Mouse (Mus musculus) heart, embryonic 10.5 days (tissue): Measurements from ENCODE around the gene Olfr1513. TPM values are rescaled to one million over a fixed set of nuclear protein-coding genes. Genes with fewer than 3 reads are reported as not detected.
"Not testable (repeated sequence)": the region's sequence is repeated elsewhere in the genome, so short reads cannot be mapped to it uniquely, and the experiment has no call there.

Source experiments
- DNase-seq: peaks from one replicate; pipeline ENCODE4 v3.0.0-alpha.2; 2017; ENCODE audit warnings: low spot score
- H3K27ac ChIP-seq: fragments of 300-500 bp; sonication (generic); 2 replicates; pipeline ENCODE4 v1.5.1; 2016; ENCODE audit warnings: mild to moderate bottlenecking
- H3K27me3 ChIP-seq: fragments of 300-500 bp; sonication (generic); 2 replicates; pipeline ENCODE4 v1.6.1; 2016; ENCODE audit warnings: mild to moderate bottlenecking; ENCODE audit not compliant: poor library complexity, insufficient read depth, severe bottlenecking
- H3K36me3 ChIP-seq: fragments of 300-500 bp; sonication (generic); 2 replicates; pipeline ENCODE4 v1.6.1; 2016; ENCODE audit warnings: mild to moderate bottlenecking, moderate library complexity
- H3K4me1 ChIP-seq: fragments of 300-500 bp; sonication (generic); 2 replicates; pipeline ENCODE4 v1.6.1; 2016; ENCODE audit warnings: mild to moderate bottlenecking
- H3K4me3 ChIP-seq: fragments of 300-500 bp; sonication (generic); 2 replicates; pipeline ENCODE4 v1.5.1; 2016; ENCODE audit warnings: mild to moderate bottlenecking, moderate library complexity
- H3K9me3 ChIP-seq: fragments of 300-500 bp; sonication (generic); 2 replicates; pipeline ENCODE4 v1.6.1; 2016; ENCODE audit warnings: mild to moderate bottlenecking, moderate library complexity
- WGBS: fragments of 180-500 bp; shearing (Covaris S2); methylation state at CpG from one replicate; pipeline ENCODE4 v1.1.7; 2016; 5-methylcytosine and 5-hydroxymethylcytosine counted together
- polyA plus RNA-seq: library from polyadenylated mRNA; unstranded; fragments of >200 nt; fragmentation: Nextera tagmentation; extraction: Ambion mirVana; gene quantifications from 2 replicates; pipeline ENCODE4 v1.2.1, GENCODE M21; 2016

Gene Olfr1513
- polyA plus RNA-seq, 1 experiment from 2014 or later: not detected

GRCm38 (mm10) chr14:52319361-52319760, 36.8 kb downstream of the Olfr1513 start:
- Histone ChIP-seq H3K4me3 (no peak overlapping the region), H3K4me1 (peaks cover 19% of the 10 kb centered on the region), H3K36me3 (peaks cover 6% of the 10 kb centered on the region), H3K9me3 (no peaks in the 10 kb centered on the region), H3K27ac (no peak overlapping the region), H3K27me3 (no peaks in the 10 kb centered on the region)
- WGBS: 54% methylated on average over 6 of the region's 6 CpGs
- DNase-seq: no peak

GRCm38 (mm10) chr14:52316441-52317225, 39.6 kb downstream of the Olfr1513 start:
- DNase-seq: no peak
- Histone ChIP-seq H3K4me1 (peaks cover 29% of the 10 kb centered on the region), H3K27ac (peak overlapping the region; percentile 95), H3K4me3 (peak overlapping the region; percentile 89), H3K27me3 (no peaks in the 10 kb centered on the region), H3K9me3 (no peaks in the 10 kb centered on the region), H3K36me3 (peaks cover 33% of the 10 kb centered on the region)
- 6% methylated on average over 16 of the region's 16 CpGs for WGBS

- peaks cover 38% of the 10 kb centered on the region for H3K36me3 ChIP-seq
- no peaks in the 10 kb centered on the region for H3K27me3 ChIP-seq
- WGBS: 0% methylated on average over 28 of the region's 41 CpGs
- H3K27ac ChIP-seq: peak overlapping the region; percentile 95
- peak; percentile 83 for DNase-seq
- H3K4me3 ChIP-seq: peak overlapping the region; percentile 89
- H3K4me1 ChIP-seq: peaks cover 29% of the 10 kb centered on the region
- H3K9me3 ChIP-seq: no peaks in the 10 kb centered on the region
These were observed 40.3 kb downstream of the Olfr1513 start for GRCm38 (mm10) chr14:52315792-52316440.

- Histone ChIP-seq H3K4me1 (peaks cover 29% of the 10 kb centered on the region), H3K9me3 (no peaks in the 10 kb centered on the region), H3K36me3 (peaks cover 43% of the 10 kb centered on the region), H3K4me3 (peak overlapping the region; percentile 89), H3K27ac (peak overlapping the region; percentile 95), H3K27me3 (no peaks in the 10 kb centered on the region)
- WGBS: 4% methylated on average over 17 of the region's 17 CpGs
- no peak for DNase-seq
These were observed 40.9 kb downstream of the Olfr1513 start for GRCm38 (mm10) chr14:52315283-52315780.

- Histone ChIP-seq H3K27ac (peak overlapping the region; percentile 95), H3K4me1 (peaks cover 29% of the 10 kb centered on the region), H3K4me3 (peak overlapping the region; percentile 89), H3K9me3 (no peaks in the 10 kb centered on the region), H3K36me3 (peaks cover 44% of the 10 kb centered on the region), H3K27me3 (no peaks in the 10 kb centered on the region)
- 36% methylated on average over 8 of the region's 8 CpGs for WGBS
- no peak for DNase-seq
These were observed 41.4 kb downstream of the Olfr1513 start for GRCm38 (mm10) chr14:52314808-52315150.

GRCm38 (mm10) chr14:52313931-52314807, 42.0 kb downstream of the Olfr1513 start:
- DNase-seq: no peak
- peak overlapping the region; percentile 95; the same call in 1 of the 2 replicates for H3K27ac ChIP-seq
- H3K27me3 ChIP-seq: no peaks in the 10 kb centered on the region
- no peaks in the 10 kb centered on the region for H3K9me3 ChIP-seq
- 78% methylated on average over 26 of the region's 26 CpGs for WGBS
- peaks cover 45% of the 10 kb centered on the region for H3K36me3 ChIP-seq
- peak overlapping the region; percentile 89 for H3K4me3 ChIP-seq
- peaks cover 29% of the 10 kb centered on the region for H3K4me1 ChIP-seq

GRCm38 (mm10) chr14:52310906-52311305, 45.3 kb downstream of the Olfr1513 start:
- Histone ChIP-seq H3K4me3 (no peak overlapping the region), H3K4me1 (peaks cover 21% of the 10 kb centered on the region), H3K36me3 (peaks cover 48% of the 10 kb centered on the region), H3K9me3 (no peaks in the 10 kb centered on the region), H3K27ac (no peak overlapping the region), H3K27me3 (no peaks in the 10 kb centered on the region)
- no peak for DNase-seq
- WGBS: 86% methylated on average over 2 of the region's 2 CpGs

- Histone ChIP-seq H3K4me1 (peaks cover 20% of the 10 kb centered on the region), H3K36me3 (peaks cover 48% of the 10 kb centered on the region)
- 92% methylated on average over 5 of the region's 6 CpGs for WGBS
- not testable (repeated sequence) for H3K4me3 ChIP-seq, DNase-seq, H3K27me3 ChIP-seq, H3K9me3 ChIP-seq, H3K27ac ChIP-seq
These were observed 45.9 kb downstream of the Olfr1513 start for GRCm38 (mm10) chr14:52310343-52310742.

GRCm38 (mm10) chr14:52306100-52306499, 50.1 kb downstream of the Olfr1513 start:
- Histone ChIP-seq H3K9me3 (no peaks in the 10 kb centered on the region), H3K4me3 (no peak overlapping the region), H3K4me1 (peaks cover 5% of the 10 kb centered on the region; the same call in 1 of the 2 replicates), H3K27ac (no peak overlapping the region), H3K27me3 (no peaks in the 10 kb centered on the region), H3K36me3 (peaks cover 11% of the 10 kb centered on the region; the same call in 1 of the 2 replicates)
- no peak for DNase-seq
- WGBS: 97% methylated on average over 2 of the region's 2 CpGs

GRCm38 (mm10) chr14:52304644-52305271, 51.5 kb downstream of the Olfr1513 start, which contains the start of gene Mettl3:
Gene Mettl3, minus strand, starts transcription at chr14:52305128.
- H3K4me3 ChIP-seq: peak within 1 kb of the TSS; percentile 82
- no peaks in the 10 kb centered on the region for H3K27me3 ChIP-seq
- peak within 1 kb of the TSS; percentile 96 for H3K27ac ChIP-seq
- peak; percentile 97 for DNase-seq
- peaks cover 12% of the 10 kb centered on the region for H3K36me3 ChIP-seq
- H3K9me3 ChIP-seq: no peaks in the 10 kb centered on the region
- under 1% methylated on average over 46 of the region's 46 CpGs for WGBS
- H3K4me1 ChIP-seq: peaks cover 5% of the 10 kb centered on the region; the same call in 1 of the 2 replicates

- peaks cover 18% of the 10 kb centered on the region for H3K36me3 ChIP-seq
- H3K27me3 ChIP-seq, DNase-seq, H3K9me3 ChIP-seq, H3K4me1 ChIP-seq, H3K27ac ChIP-seq, H3K4me3 ChIP-seq: not testable (repeated sequence)
- WGBS: 81% methylated on average over 3 of the region's 3 CpGs
These were observed 52.7 kb downstream of the Olfr1513 start for GRCm38 (mm10) chr14:52303517-52303916.
